Mouse (Mus musculus): ENCODE measurements around the gene Metap1. TPM values are rescaled to one million over a fixed set of nuclear protein-coding genes. Genes with fewer than 3 reads are reported as not detected.

Gene Metap1
- polyA plus RNA-seq, 1 experiment, result 32.2 TPM

DNA sequence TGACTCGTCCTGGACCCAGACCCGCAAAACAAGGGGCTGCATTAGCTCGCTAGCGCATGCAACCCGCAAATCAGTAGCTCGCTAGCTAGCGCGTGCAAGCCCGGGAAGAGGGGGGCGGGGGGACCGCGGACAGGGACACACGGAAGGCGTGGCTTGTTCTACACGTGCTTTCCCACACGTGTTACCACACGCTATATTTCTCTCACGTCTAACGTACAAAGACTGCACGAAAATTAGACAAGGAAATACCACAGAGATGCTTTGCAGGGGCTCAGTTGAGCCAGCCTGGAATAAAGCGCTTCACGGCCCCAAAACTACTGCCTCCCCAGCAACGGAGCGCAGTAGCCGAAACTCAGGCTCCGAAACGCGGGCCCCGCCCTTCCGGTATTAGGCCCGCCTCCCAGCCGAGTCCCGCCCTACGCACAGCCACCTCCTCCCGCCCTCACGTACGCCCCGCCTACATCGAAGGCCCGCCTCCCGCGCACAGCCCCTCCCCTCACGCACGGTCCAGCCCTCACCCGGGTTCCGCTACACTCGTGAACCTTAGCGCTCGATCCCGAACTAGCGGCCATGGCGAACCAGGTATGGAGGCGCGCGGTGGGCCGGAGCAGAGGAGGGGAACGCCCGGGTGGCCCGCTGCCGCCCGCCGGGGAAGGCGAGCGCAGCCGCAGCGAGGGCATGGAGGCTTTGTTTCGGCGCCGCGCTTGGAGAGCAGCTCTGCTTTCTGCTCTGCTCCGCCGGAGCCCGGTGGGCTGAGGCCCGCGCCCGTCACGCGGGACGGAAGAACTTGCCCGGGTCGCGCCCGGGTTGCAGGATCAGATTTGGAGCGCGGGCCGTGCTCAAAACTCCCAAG is 46.5 kb downstream of the Metap1 start, which contains the start of gene Adh5:
Gene Adh5 (plus strand): TSS at position 482 of the 853 bp plus-strand sequence.
- Histone ChIP-seq H3K36me3 (ENCODE audit: control insufficient read depth, insufficient read depth) (peaks cover 23% of the 10 kb centered on the region), H3ac (ENCODE audit: control insufficient read depth, insufficient read length, low read depth) (peak within 1 kb of the TSS; percentile 98), H3K79me2 (ENCODE audit: control insufficient read depth, insufficient read depth) (peaks cover 27% of the 10 kb centered on the region), H3K27me3 (ENCODE audit: control insufficient read depth, insufficient read depth, insufficient read length) (no peaks in the 10 kb centered on the region), H3K4me3 (ENCODE audit: insufficient read depth, poor library complexity, severe bottlenecking) (peak within 1 kb of the TSS; percentile 71), H3K79me3 (ENCODE audit: low read depth) (peaks cover 12% of the 10 kb centered on the region)
- TF ChIP-seq MAX (IDR thresholded peaks at IDR 0.05) (peak; percentile 98), CTCF (IDR thresholded peaks at IDR 0.05; ENCODE audit: control insufficient read depth, insufficient read depth, insufficient read length) (no peak), FOSL1 (IDR thresholded peaks at IDR 0.05; ENCODE audit: insufficient read depth, low read length, poor library complexity, severe bottlenecking) (no peak), MYOG (IDR thresholded peaks at IDR 0.05; ENCODE audit: control insufficient read depth, extremely low read depth, insufficient read length) (no peak), CEBPB (IDR thresholded peaks at IDR 0.05; ENCODE audit: low read depth) (no peak), USF1 (IDR thresholded peaks at IDR 0.05; ENCODE audit: low read depth) (peak; percentile 61), MYOD1 (IDR thresholded peaks at IDR 0.05; ENCODE audit: control insufficient read depth, insufficient read length, low read depth) (no peak)

DNA sequence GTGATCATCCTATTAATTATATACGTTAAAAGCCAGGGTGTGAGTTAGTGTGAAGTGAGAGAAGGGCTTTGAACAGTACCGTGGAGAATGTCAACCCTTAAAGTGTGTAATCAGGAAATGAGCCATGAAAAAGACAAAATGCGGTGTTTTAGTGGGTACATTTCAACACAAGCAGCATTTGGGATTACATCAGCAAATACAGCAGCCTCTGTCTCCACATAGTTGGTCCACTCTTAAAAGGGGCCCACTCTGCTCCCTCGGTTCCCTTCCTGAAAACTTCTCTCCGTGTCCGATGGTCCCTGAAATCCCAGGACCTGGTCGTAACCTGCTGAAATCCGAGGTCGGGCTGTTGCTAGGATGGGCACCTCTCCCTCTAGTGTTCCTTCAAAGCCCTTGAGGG is 47.1 kb downstream of the Metap1 start:
- Histone ChIP-seq H3K4me3 (ENCODE audit: insufficient read depth, poor library complexity, severe bottlenecking) (peak overlapping the region; percentile 71), H3K79me2 (ENCODE audit: control insufficient read depth, insufficient read depth) (peaks cover 27% of the 10 kb centered on the region), H3K27me3 (ENCODE audit: control insufficient read depth, insufficient read depth, insufficient read length) (no peaks in the 10 kb centered on the region), H3K79me3 (ENCODE audit: low read depth) (peaks cover 12% of the 10 kb centered on the region), H3ac (ENCODE audit: control insufficient read depth, insufficient read length, low read depth) (peak overlapping the region; percentile 76), H3K36me3 (ENCODE audit: control insufficient read depth, insufficient read depth) (peaks cover 17% of the 10 kb centered on the region)
- TF ChIP-seq MAX (IDR thresholded peaks at IDR 0.05) (no peak), USF1 (IDR thresholded peaks at IDR 0.05; ENCODE audit: low read depth) (no peak), CEBPB (IDR thresholded peaks at IDR 0.05; ENCODE audit: low read depth) (no peak), MYOD1 (IDR thresholded peaks at IDR 0.05; ENCODE audit: control insufficient read depth, insufficient read length, low read depth) (no peak), FOSL1 (IDR thresholded peaks at IDR 0.05; ENCODE audit: insufficient read depth, low read length, poor library complexity, severe bottlenecking) (no peak), MYOG (IDR thresholded peaks at IDR 0.05; ENCODE audit: control insufficient read depth, extremely low read depth, insufficient read length) (no peak), CTCF (IDR thresholded peaks at IDR 0.05; ENCODE audit: control insufficient read depth, insufficient read depth, insufficient read length) (no peak)

DNA sequence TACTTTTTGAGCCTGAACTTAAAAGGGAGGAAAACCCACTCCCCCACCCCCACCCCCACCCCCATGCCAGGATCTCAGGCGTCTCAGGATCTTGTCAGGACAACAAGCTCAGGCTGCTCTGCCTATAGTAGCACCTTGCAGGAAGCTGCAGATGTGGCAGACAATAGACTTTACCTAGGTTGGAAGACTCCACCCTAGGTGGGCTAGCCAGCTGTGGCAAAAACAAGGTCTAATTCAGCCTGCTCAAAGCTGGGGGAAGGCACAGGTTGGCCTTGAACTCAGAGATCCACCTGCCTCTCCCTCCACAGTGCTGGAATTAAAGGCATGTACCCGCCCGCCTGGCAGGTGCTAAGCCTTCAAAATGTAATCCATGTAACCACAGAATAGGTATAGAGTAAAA is 50.6 kb downstream of the Metap1 start:
- Histone ChIP-seq H3K79me2 (ENCODE audit: control insufficient read depth, insufficient read depth) (peaks cover 6% of the 10 kb centered on the region), H3K4me3 (ENCODE audit: insufficient read depth, poor library complexity, severe bottlenecking) (no peak overlapping the region), H3K79me3 (ENCODE audit: low read depth) (peaks cover 4% of the 10 kb centered on the region), H3K36me3 (ENCODE audit: control insufficient read depth, insufficient read depth) (no peaks in the 10 kb centered on the region), H3ac (ENCODE audit: control insufficient read depth, insufficient read length, low read depth) (no peak overlapping the region), H3K27me3 (ENCODE audit: control insufficient read depth, insufficient read depth, insufficient read length) (no peaks in the 10 kb centered on the region)
- no peak for TF ChIP-seq MYOD1 (IDR thresholded peaks at IDR 0.05; ENCODE audit: control insufficient read depth, insufficient read length, low read depth)
- TF ChIP-seq USF1 (IDR thresholded peaks at IDR 0.05; ENCODE audit: low read depth), result no peak
- no peak for TF ChIP-seq FOSL1 (IDR thresholded peaks at IDR 0.05; ENCODE audit: insufficient read depth, low read length, poor library complexity, severe bottlenecking)
- no peak for TF ChIP-seq MYOG (IDR thresholded peaks at IDR 0.05; ENCODE audit: control insufficient read depth, extremely low read depth, insufficient read length)
- no peak for TF ChIP-seq CTCF (IDR thresholded peaks at IDR 0.05; ENCODE audit: control insufficient read depth, insufficient read depth, insufficient read length)
- TF ChIP-seq CEBPB (IDR thresholded peaks at IDR 0.05; ENCODE audit: low read depth), result no peak
- TF ChIP-seq MAX (IDR thresholded peaks at IDR 0.05), result no peak

DNA sequence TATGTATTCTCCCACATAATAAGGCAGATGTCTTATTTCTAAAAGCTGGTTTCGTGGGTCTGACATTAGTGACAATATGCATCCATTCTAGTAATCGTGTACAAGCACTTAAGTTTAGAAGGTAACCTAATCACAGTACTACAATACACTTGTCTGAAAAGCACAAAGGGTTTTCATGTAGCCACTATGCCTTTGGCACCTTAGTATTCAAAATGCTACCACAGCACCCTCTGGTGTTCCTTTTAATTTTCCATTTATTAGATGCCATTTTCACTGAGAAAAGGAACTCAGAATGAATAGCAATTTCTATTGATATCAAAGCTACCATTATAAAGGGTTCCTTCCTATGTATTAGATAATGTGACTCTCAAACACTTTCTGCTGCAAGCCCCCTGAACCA is 57.5 kb downstream of the Metap1 start:
- H3ac ChIP-seq (ENCODE audit: control insufficient read depth, insufficient read length, low read depth), result no peak overlapping the region

DNA sequence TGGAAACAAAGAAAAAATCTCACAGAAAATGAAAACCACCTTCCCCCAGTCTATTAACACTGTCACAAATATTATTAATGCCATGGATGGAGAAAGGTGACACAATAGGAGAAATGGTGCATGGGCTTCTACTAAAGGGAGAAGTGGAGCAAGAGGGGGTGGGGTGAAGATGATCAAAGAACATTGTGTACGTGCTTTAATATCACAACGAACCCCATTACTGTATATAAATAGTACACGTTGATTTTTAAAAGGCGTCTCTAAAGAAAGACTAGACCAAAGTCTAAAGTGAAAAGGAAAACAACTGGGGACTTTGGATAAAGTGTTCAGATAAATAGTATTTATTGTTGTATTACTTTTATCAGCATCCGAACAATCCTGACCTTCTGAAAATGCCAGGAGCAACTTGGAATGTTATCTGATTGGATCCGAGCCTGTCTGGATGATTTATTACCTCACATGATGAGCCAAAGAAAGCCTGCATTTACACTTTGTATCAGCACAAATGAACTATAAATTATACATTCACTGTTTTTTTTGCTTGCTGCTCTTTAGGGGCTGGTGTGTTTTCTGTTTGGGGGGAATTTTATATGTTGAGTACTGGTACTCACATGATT is 58.8 kb downstream of the Metap1 start:
- TF ChIP-seq FOSL1 (IDR thresholded peaks at IDR 0.05; ENCODE audit: insufficient read depth, low read length, poor library complexity, severe bottlenecking), result no peak
- no peak for TF ChIP-seq MAX (IDR thresholded peaks at IDR 0.05)
- no peak for TF ChIP-seq USF1 (IDR thresholded peaks at IDR 0.05; ENCODE audit: low read depth)
- no peak for TF ChIP-seq MYOD1 (IDR thresholded peaks at IDR 0.05; ENCODE audit: control insufficient read depth, insufficient read length, low read depth)
- TF ChIP-seq MYOG (IDR thresholded peaks at IDR 0.05; ENCODE audit: control insufficient read depth, extremely low read depth, insufficient read length), result no peak
- TF ChIP-seq CEBPB (IDR thresholded peaks at IDR 0.05; ENCODE audit: low read depth), result no peak
- no peak for TF ChIP-seq CTCF (IDR thresholded peaks at IDR 0.05; ENCODE audit: control insufficient read depth, insufficient read depth, insufficient read length)
- H3K79me2 ChIP-seq (ENCODE audit: control insufficient read depth, insufficient read depth), result no peaks in the 10 kb centered on the region
- no peaks in the 10 kb centered on the region for H3K36me3 ChIP-seq (ENCODE audit: control insufficient read depth, insufficient read depth)
- H3ac ChIP-seq (ENCODE audit: control insufficient read depth, insufficient read length, low read depth), result no peak overlapping the region
- no peaks in the 10 kb centered on the region for H3K27me3 ChIP-seq (ENCODE audit: control insufficient read depth, insufficient read depth, insufficient read length)
- no peak overlapping the region for H3K4me3 ChIP-seq (ENCODE audit: insufficient read depth, poor library complexity, severe bottlenecking)
- H3K79me3 ChIP-seq (ENCODE audit: low read depth), result no peaks in the 10 kb centered on the region

More for the DNA sequence above, 57.5 kb downstream of the Metap1 start:
- Histone ChIP-seq H3K79me2 (ENCODE audit: control insufficient read depth, insufficient read depth) (no peaks in the 10 kb centered on the region), H3K79me3 (ENCODE audit: low read depth) (no peaks in the 10 kb centered on the region), H3K36me3 (ENCODE audit: control insufficient read depth, insufficient read depth) (no peaks in the 10 kb centered on the region), H3K27me3 (ENCODE audit: control insufficient read depth, insufficient read depth, insufficient read length) (no peaks in the 10 kb centered on the region), H3K4me3 (ENCODE audit: insufficient read depth, poor library complexity, severe bottlenecking) (no peak overlapping the region)
- TF ChIP-seq MAX (IDR thresholded peaks at IDR 0.05), result no peak
- TF ChIP-seq CTCF (IDR thresholded peaks at IDR 0.05; ENCODE audit: control insufficient read depth, insufficient read depth, insufficient read length), result no peak
- TF ChIP-seq MYOG (IDR thresholded peaks at IDR 0.05; ENCODE audit: control insufficient read depth, extremely low read depth, insufficient read length), result no peak
- TF ChIP-seq USF1 (IDR thresholded peaks at IDR 0.05; ENCODE audit: low read depth), result no peak
- TF ChIP-seq MYOD1 (IDR thresholded peaks at IDR 0.05; ENCODE audit: control insufficient read depth, insufficient read length, low read depth), result no peak
- TF ChIP-seq FOSL1 (IDR thresholded peaks at IDR 0.05; ENCODE audit: insufficient read depth, low read length, poor library complexity, severe bottlenecking), result no peak
- no peak for TF ChIP-seq CEBPB (IDR thresholded peaks at IDR 0.05; ENCODE audit: low read depth)

All from C2C12 (cell line).